Mouse (Mus musculus): ENCODE results near the gene Rab17. TPM values are rescaled to one million over a fixed set of nuclear protein-coding genes. Genes with fewer than 3 reads are reported as not detected.
A peak's percentile ranks its signal among the peaks of the same experiment; 100 is the strongest.

The Rab17 gene
- polyA plus RNA-seq, 1 experiment: not detected

DNA sequence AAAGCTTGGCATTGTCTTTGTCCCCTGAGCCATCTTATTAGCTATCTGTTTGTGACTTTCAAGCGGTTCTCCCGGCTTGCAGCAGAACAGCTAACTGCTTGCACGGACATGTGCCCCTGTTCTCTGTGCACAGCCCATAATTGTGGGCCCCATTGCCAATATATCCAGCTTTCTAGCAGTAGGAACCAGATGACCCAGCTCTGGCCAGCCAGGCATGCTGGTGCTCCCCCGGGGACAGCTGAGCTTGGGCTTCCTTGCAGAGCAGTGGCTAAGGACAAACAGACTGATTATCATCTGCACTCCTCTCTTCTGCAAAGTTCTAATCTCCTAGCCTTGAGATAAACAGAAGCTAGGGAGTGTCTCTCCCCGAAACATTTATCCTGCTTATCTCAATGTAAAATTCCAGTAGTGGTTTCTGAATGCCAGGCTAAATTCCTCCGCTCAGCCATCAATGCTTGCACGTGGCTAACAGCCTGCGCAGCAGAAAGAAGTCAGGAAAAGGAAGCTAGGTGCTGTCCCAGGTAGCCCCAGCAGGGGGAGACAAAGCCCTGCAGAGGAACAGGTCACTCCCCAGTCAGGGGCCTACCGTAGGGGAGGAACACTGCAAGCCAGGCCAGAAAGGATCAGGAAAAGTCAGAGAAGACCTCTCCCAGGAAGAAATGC, 3.6 kb upstream of the Rab17 start:
- TF ChIP-seq POLR2A (IDR thresholded peaks at IDR 0.05; ENCODE audit: low read depth, low read length) (no peak), CTCF (IDR thresholded peaks at IDR 0.05; ENCODE audit: borderline replicate concordance, insufficient read depth, low read length) (peak; percentile 66)

DNA sequence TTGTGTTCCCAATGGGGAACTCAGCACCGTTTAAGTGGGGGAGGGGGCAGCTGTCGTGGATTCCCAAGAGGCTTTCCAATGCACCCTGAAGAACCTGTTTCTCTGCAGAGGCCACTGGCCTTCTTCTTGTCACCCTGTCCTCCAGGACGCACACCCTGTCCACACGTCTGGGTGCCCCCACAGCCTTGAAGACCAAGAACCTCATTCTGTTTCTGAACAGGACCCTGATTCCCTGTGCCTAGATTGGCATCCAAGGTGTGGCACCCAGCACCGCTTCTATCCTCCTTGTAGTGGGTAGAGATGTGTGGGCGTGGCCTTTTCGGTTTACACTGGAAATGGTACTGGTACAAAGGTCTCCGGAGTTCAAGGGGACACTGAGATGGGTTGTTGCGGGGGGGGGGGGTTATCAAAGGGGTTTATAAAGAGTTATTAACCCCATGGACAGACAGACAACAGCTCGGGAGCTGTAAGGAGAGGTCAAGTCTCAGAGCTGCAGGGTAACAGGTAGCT, 475 bp upstream of the Rab17 start:
- TF ChIP-seq POLR2A (IDR thresholded peaks at IDR 0.05; ENCODE audit: low read depth, low read length): no peak
- TF ChIP-seq CTCF (IDR thresholded peaks at IDR 0.05; ENCODE audit: borderline replicate concordance, insufficient read depth, low read length): no peak
- Histone ChIP-seq H3K27ac (ENCODE audit: insufficient read depth, low read length) (no peak overlapping the region), H3K4me1 (ENCODE audit: control insufficient read depth, insufficient read depth, low read length) (0 out of 2 replicates have a peak, but pooled peaks cover 4% of the 10 kb centered on the region), H3K4me3 (ENCODE audit: insufficient read depth, low read length) (no peak overlapping the region)

More for the DNA sequence above, 3.6 kb upstream of the Rab17 start:
- no peak overlapping the region for H3K4me3 ChIP-seq (ENCODE audit: insufficient read depth, low read length)
- H3K27ac ChIP-seq (ENCODE audit: insufficient read depth, low read length): no peak overlapping the region
- 0 out of 2 replicates have a peak, but pooled peaks cover 4% of the 10 kb centered on the region for H3K4me1 ChIP-seq (ENCODE audit: control insufficient read depth, insufficient read depth, low read length)

DNA sequence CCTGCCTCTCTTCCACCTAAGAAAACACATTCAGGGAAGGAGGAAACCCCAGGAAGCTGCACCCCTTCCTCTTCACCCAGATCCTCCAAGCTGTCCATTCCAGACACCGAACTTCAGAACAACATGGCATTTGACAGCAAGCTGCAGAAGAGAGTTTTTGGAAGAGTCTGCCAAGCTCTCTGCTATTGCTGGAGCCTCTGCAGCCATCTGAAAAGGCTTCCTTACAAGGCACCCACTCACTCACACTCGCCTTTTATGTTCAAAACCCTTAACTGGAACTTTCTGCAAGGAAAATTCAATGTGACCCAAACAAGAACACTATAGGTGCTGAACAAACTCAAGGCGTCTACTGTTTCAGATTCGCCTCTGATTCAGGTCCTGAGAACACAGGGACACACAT, 812 bp downstream of the Rab17 start:
- TF ChIP-seq CTCF (IDR thresholded peaks at IDR 0.05; ENCODE audit: borderline replicate concordance, insufficient read depth, low read length): no peak
- TF ChIP-seq POLR2A (IDR thresholded peaks at IDR 0.05; ENCODE audit: low read depth, low read length): no peak

DNA sequence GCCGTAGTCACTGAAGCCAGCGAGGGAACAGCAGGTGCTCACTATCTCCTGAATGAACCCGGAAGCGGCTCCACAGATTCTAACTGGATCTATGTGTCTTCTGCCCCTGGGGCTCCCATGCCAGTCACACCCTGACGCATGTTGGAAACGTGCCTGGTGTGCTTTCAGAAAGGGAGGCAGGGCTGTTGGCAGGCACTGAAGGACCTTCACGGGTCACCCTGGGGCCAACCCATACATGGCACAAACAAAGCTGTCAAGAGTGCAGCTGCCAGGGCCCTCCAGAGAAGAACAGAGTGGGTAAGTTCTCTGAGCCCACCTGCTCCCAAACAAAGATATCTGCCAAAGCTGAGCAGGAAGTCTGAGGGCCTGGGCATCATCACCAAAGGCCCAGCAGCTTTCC, 1.9 kb downstream of the Rab17 start:
- no peak for TF ChIP-seq CTCF (IDR thresholded peaks at IDR 0.05; ENCODE audit: borderline replicate concordance, insufficient read depth, low read length)
- TF ChIP-seq POLR2A (IDR thresholded peaks at IDR 0.05; ENCODE audit: low read depth, low read length): no peak

More for the DNA sequence above, 812 bp downstream of the Rab17 start:
- Histone ChIP-seq H3K4me1 (ENCODE audit: control insufficient read depth, insufficient read depth, low read length) (no peaks in the 10 kb centered on the region), H3K27ac (ENCODE audit: insufficient read depth, low read length) (no peak overlapping the region), H3K4me3 (ENCODE audit: insufficient read depth, low read length) (no peak overlapping the region)

DNA sequence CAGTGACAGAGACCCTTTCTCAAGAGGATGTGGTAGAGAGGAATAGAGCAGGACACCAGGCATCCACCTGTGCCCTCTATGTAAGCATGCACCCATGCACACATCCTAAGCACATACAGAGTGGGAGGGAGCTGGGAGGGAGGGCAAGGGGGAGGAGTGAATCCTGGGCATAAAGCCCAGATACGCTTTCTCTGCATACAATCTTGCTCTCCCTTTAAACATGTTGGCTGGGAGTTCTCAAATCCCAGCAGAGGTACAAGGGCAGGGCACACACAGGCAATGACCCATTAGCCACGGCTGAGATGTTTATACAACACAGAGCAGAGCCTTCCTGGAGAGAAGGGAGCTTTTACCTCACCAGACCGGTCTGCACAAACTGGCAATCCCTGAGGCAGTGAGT, 6.5 kb downstream of the Rab17 start:
- no peak overlapping the region for H3K27ac ChIP-seq (ENCODE audit: insufficient read depth, low read length)
- no peak for TF ChIP-seq POLR2A (IDR thresholded peaks at IDR 0.05; ENCODE audit: low read depth, low read length)
- TF ChIP-seq CTCF (IDR thresholded peaks at IDR 0.05; ENCODE audit: borderline replicate concordance, insufficient read depth, low read length): no peak
- no peak overlapping the region for H3K4me3 ChIP-seq (ENCODE audit: insufficient read depth, low read length)
- H3K4me1 ChIP-seq (ENCODE audit: control insufficient read depth, insufficient read depth, low read length): no peaks in the 10 kb centered on the region

More for the DNA sequence above, 1.9 kb downstream of the Rab17 start:
- H3K4me3 ChIP-seq (ENCODE audit: insufficient read depth, low read length): no peak overlapping the region
- H3K4me1 ChIP-seq (ENCODE audit: control insufficient read depth, insufficient read depth, low read length): no peaks in the 10 kb centered on the region
- no peak overlapping the region for H3K27ac ChIP-seq (ENCODE audit: insufficient read depth, low read length)

DNA sequence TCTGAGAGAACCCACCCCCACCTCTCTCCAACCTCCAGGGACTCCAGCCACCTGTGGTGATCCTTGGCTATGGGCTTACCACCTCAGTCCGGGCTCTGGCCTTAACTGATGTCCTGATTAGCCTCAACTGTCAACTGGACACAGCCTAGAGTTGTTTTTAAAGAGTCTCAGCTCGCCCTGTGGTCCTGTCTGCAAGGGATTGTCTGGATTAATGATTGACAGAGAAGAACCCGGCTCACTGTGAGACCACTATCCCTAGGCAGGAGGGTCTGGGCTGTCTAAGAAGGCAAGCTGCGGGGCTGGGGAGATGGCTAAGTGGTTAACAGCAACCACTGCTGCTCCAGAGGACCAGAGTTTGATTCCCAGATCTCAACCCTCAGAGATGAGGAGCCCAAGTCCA, 6.9 kb downstream of the Rab17 start:
- H3K4me1 ChIP-seq (ENCODE audit: control insufficient read depth, insufficient read depth, low read length): no peaks in the 10 kb centered on the region
- no peak overlapping the region for H3K27ac ChIP-seq (ENCODE audit: insufficient read depth, low read length)
- TF ChIP-seq POLR2A (IDR thresholded peaks at IDR 0.05; ENCODE audit: low read depth, low read length): no peak
- no peak for TF ChIP-seq CTCF (IDR thresholded peaks at IDR 0.05; ENCODE audit: borderline replicate concordance, insufficient read depth, low read length)
- no peak overlapping the region for H3K4me3 ChIP-seq (ENCODE audit: insufficient read depth, low read length)

DNA sequence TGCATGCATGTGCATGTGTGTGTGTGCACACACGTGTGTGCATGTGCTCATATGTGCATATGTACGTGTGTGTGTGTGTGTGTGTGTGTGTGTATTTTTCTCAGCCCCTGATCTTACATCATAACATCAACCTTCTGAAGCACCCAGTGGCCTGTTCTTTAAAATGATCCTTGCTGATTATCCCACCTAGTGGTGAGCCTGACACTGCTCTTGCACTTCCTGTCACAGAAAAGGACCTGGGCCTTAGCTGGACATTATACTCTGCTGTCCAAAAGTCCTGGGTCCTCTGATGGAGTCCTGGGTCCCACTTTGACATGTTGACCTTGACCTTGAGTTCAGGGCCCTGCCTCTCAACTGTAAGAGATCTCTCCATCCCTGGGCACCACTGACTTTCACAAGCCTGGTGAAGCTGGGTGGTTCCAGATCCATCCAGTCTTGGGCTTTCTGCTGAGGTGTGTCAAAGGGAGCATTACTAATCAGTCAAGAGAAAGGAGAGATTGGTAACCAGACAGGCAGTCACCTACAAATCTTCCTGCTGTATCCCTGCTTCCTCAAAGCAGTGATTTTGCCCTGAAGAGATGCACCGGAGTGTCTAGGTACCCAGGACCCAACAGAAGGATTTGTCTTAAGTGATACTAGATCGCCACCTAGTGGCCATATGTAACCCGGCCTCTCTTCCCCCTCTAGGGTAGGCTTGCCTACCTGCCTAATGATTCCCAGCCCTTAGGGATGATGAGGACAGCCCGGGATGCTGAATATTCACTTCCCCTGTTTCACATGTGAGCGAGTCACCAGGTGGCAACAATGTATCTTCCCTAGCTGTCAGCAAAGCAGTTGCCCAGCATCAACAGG, 13.0 kb downstream of the Rab17 start:
- TF ChIP-seq POLR2A (IDR thresholded peaks at IDR 0.05; ENCODE audit: low read depth, low read length) (no peak), CTCF (IDR thresholded peaks at IDR 0.05; ENCODE audit: borderline replicate concordance, insufficient read depth, low read length) (0 out of 2 replicates have a peak, but pooled peaks have one; percentile 18)
- Histone ChIP-seq H3K27ac (ENCODE audit: insufficient read depth, low read length) (no peak overlapping the region), H3K4me3 (ENCODE audit: insufficient read depth, low read length) (no peak overlapping the region)

DNA sequence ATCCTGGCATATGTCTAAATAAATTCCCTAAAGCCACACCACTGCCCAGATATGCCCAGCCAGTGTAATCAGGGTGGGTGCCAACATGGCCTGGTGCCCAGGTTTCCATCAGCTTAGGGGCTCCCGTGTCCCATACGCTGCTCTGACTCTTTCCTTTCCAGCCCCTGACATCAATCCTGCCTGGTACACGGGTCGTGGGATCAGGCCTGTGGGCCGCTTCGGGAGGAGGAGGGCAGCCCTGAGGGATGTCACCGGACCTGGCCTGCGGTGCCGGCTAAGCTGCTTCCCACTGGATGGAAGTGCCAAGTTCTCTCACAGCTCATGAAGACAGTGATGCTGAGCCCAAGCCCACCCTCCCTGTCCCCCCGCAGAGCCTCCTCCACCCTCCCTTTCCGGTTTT, 15.8 kb downstream of the Rab17 start:
- H3K4me3 ChIP-seq (ENCODE audit: insufficient read depth, low read length): no peak overlapping the region
- TF ChIP-seq CTCF (IDR thresholded peaks at IDR 0.05; ENCODE audit: borderline replicate concordance, insufficient read depth, low read length) (no peak), POLR2A (IDR thresholded peaks at IDR 0.05; ENCODE audit: low read depth, low read length) (no peak)
- no peak overlapping the region for H3K27ac ChIP-seq (ENCODE audit: insufficient read depth, low read length)
- H3K4me1 ChIP-seq (ENCODE audit: control insufficient read depth, insufficient read depth, low read length): no peaks in the 10 kb centered on the region

More for the DNA sequence above, 13.0 kb downstream of the Rab17 start:
- no peaks in the 10 kb centered on the region for H3K4me1 ChIP-seq (ENCODE audit: control insufficient read depth, insufficient read depth, low read length)

DNA sequence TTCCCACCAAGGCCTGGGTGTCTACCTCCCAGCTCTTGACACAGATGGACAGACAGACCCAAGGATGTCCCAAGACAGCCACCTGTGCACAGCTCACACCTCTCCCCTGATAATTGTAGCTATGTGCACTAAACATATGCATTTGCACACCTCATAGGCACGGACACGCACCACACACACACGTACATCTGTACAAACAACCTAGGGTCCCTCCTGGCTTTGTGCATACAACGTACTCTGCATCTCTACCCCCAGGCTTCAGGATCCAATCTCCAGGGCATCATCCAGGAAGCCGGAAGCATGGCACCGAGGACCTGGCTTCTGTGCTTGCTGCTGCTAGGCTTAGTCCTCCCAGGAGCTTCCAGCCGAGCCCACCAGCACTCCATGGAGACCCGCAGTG, 16.7 kb downstream of the Rab17 start, which contains the start of gene Prlh:
Prlh (plus strand) TSS at position 301 of the 400 bp plus-strand sequence.
- H3K4me1 ChIP-seq (ENCODE audit: control insufficient read depth, insufficient read depth, low read length): no peaks in the 10 kb centered on the region
- H3K4me3 ChIP-seq (ENCODE audit: insufficient read depth, low read length): no peak within 1 kb of the TSS
- TF ChIP-seq POLR2A (IDR thresholded peaks at IDR 0.05; ENCODE audit: low read depth, low read length) (no peak), CTCF (IDR thresholded peaks at IDR 0.05; ENCODE audit: borderline replicate concordance, insufficient read depth, low read length) (no peak)
- no peak within 1 kb of the TSS for H3K27ac ChIP-seq (ENCODE audit: insufficient read depth, low read length)
